Mouse (Mus musculus) CH12.LX (cell line): Measurements from ENCODE around the gene Borcs8. TPM values are rescaled to one million over a fixed set of nuclear protein-coding genes. Genes with fewer than 3 reads are reported as not detected.

Experiments
- DNase-seq: peaks from one replicate; pipeline ENCODE4 v3.0.0-alpha.2; 2013; ENCODE audit errors: extremely low read depth
- H3K27ac ChIP-seq: 2 replicates; pipeline ENCODE4 v1.5.1; 2012; ENCODE audit warnings: low read depth, mild to moderate bottlenecking, control low read depth, moderate library complexity; ENCODE audit not compliant: insufficient read depth
- H3K27me3 ChIP-seq: replicated peaks from 2 replicates; pipeline ENCODE3; 2012; ENCODE audit warnings: inconsistent platforms
- H3K36me3 ChIP-seq, 2 experiments: replicated peaks in 1 of 2; 2 replicates each; pipeline versions ENCODE3 to v1.6.1; 2012; ENCODE audit warnings: inconsistent platforms in 1 of 2, low read length in 1 of 2, mild to moderate bottlenecking in 1 of 2, mixed read lengths in 1 of 2, moderate library complexity in 1 of 2; ENCODE audit not compliant: control insufficient read depth in 1 of 2, insufficient read depth in 1 of 2
- H3K4me1 ChIP-seq, 2 experiments: 2 replicates each; pipeline ENCODE4 v1.6.1; 2012; ENCODE audit warnings: inconsistent platforms in 1 of 2, moderate library complexity in 1 of 2; ENCODE audit not compliant: insufficient read depth in 2 of 2, control insufficient read depth in 1 of 2
- H3K4me2 ChIP-seq: 2 replicates; pipeline ENCODE4 v1.6.1; 2012; ENCODE audit warnings: low read depth, mild to moderate bottlenecking, control low read depth; ENCODE audit not compliant: poor library complexity, insufficient read depth, severe bottlenecking
- H3K4me3 ChIP-seq, 3 experiments: fragments of 150-350 bp in 1 of 3; sonication (generic) in 1 of 3; replicated peaks in 1 of 3; 2 replicates each; pipeline versions ENCODE3 to v1.5.1; 2011 to 2012; ENCODE audit warnings: low read depth in 2 of 3, low read length in 2 of 3, mild to moderate bottlenecking in 2 of 3, moderate library complexity in 2 of 3, control low read depth in 1 of 3, improper control_type of control experiment in 1 of 3, inconsistent platforms in 1 of 3, mixed read lengths in 1 of 3; ENCODE audit not compliant: poor library complexity in 1 of 3
- H3K79me2 ChIP-seq: replicated peaks from 2 replicates; pipeline ENCODE4 v1.6.1; 2012; ENCODE audit warnings: mild to moderate bottlenecking, moderate library complexity; ENCODE audit not compliant: control insufficient read depth, poor library complexity, insufficient read depth, severe bottlenecking; ENCODE audit errors: extremely low read depth
- H3K9ac ChIP-seq: 2 replicates; pipeline ENCODE4 v1.6.1; 2012; ENCODE audit warnings: low read depth, mild to moderate bottlenecking, control low read depth, moderate library complexity; ENCODE audit not compliant: insufficient read depth
- H3K9me3 ChIP-seq: replicated peaks from 2 replicates; pipeline ENCODE3; 2012; ENCODE audit warnings: low read length, inconsistent platforms, mixed read lengths
- BHLHE40 ChIP-seq: IDR thresholded peaks from 2 replicates; pipeline ENCODE4 v1.6.1; 2011; ENCODE audit warnings: mild to moderate bottlenecking, low read depth, low read length, improper control_type of control experiment
- CHD1 ChIP-seq: IDR thresholded peaks from 2 replicates; pipeline ENCODE4 v1.6.1; 2012; ENCODE audit warnings: low read depth, low read length, improper control_type of control experiment, inconsistent platforms
- CHD2 ChIP-seq: IDR thresholded peaks from 2 replicates; pipeline ENCODE4 v1.6.1; 2011; ENCODE audit warnings: low read length, improper control_type of control experiment
- E2F4 ChIP-seq: IDR thresholded peaks from 2 replicates; pipeline ENCODE4 v1.6.1; 2011; ENCODE audit warnings: low read depth, low read length, improper control_type of control experiment; ENCODE audit not compliant: insufficient replicate concordance
- ELF1 ChIP-seq: IDR thresholded peaks from 2 replicates; pipeline ENCODE4 v1.6.1; 2014; ENCODE audit warnings: low read depth, mild to moderate bottlenecking, inconsistent platforms, low read length, improper control_type of control experiment
- GABPA ChIP-seq: IDR thresholded peaks from 2 replicates; pipeline ENCODE4 v1.6.1; 2012; ENCODE audit warnings: low read depth, low read length, improper control_type of control experiment, inconsistent platforms; ENCODE audit not compliant: insufficient replicate concordance
- JUN ChIP-seq: IDR thresholded peaks from 2 replicates; pipeline ENCODE4 v1.6.1; 2011; ENCODE audit warnings: low read depth, mild to moderate bottlenecking, low read length, improper control_type of control experiment, moderate library complexity; ENCODE audit not compliant: insufficient read depth
- KAT2A ChIP-seq: IDR thresholded peaks from 2 replicates; pipeline ENCODE4 v1.6.1; 2012; ENCODE audit warnings: low read length, improper control_type of control experiment, inconsistent platforms; ENCODE audit not compliant: insufficient replicate concordance
- MAX ChIP-seq: IDR thresholded peaks from 2 replicates; pipeline ENCODE4 v1.6.1; 2011; ENCODE audit warnings: low read length, improper control_type of control experiment
- MAZ ChIP-seq: IDR thresholded peaks from 2 replicates; pipeline ENCODE4 v1.6.1; 2012; ENCODE audit warnings: low read depth, mild to moderate bottlenecking, inconsistent platforms, low read length, improper control_type of control experiment, moderate library complexity
- NELFE ChIP-seq: IDR thresholded peaks from 2 replicates; pipeline ENCODE4 v1.6.1; 2011; ENCODE audit warnings: low read depth, low read length, improper control_type of control experiment
- POLR2A ChIP-seq: IDR thresholded peaks from 2 replicates; pipeline ENCODE4 v1.6.1; 2011; ENCODE audit warnings: low read depth, mild to moderate bottlenecking, improper control_type of control experiment, low read length
- POLR2AphosphoS2 ChIP-seq: IDR thresholded peaks from 2 replicates; pipeline ENCODE4 v1.6.1; 2011; ENCODE audit warnings: low read depth, low read length, improper control_type of control experiment
- RAD21 ChIP-seq: IDR thresholded peaks from 2 replicates; pipeline ENCODE4 v1.6.1; 2011; ENCODE audit warnings: low read depth, mild to moderate bottlenecking, low read length, improper control_type of control experiment, moderate library complexity
- RCOR1 ChIP-seq: conservative IDR thresholded peaks from 2 replicates; pipeline ENCODE4 v1.6.1; 2012; ENCODE audit warnings: low read depth, mild to moderate bottlenecking, inconsistent platforms, low read length, improper control_type of control experiment
- SMC3 ChIP-seq: IDR thresholded peaks from 2 replicates; pipeline ENCODE4 v1.6.1; 2011; ENCODE audit warnings: low read depth, low read length, improper control_type of control experiment
- TCF12 ChIP-seq: IDR thresholded peaks from 2 replicates; pipeline ENCODE4 v1.6.1; 2014; ENCODE audit warnings: low read depth, mild to moderate bottlenecking, inconsistent platforms, low read length, improper control_type of control experiment
- USF2 ChIP-seq: conservative IDR thresholded peaks from 2 replicates; pipeline ENCODE4 v1.6.1; 2011; ENCODE audit warnings: low read depth, low read length, improper control_type of control experiment
- ZC3H11A ChIP-seq: IDR thresholded peaks from 2 replicates; pipeline ENCODE4 v1.6.1; 2012; ENCODE audit warnings: low read depth, mild to moderate bottlenecking, inconsistent platforms, low read length, improper control_type of control experiment
- ZMIZ1 ChIP-seq: IDR thresholded peaks from 2 replicates; pipeline ENCODE4 v1.6.1; 2012; ENCODE audit warnings: low read depth, mild to moderate bottlenecking, inconsistent platforms, low read length, improper control_type of control experiment
- ZNF384 ChIP-seq: IDR thresholded peaks from 2 replicates; pipeline ENCODE4 v1.6.1; 2012; ENCODE audit warnings: low read depth, low read length, improper control_type of control experiment, inconsistent platforms
- dilution Hi-C: fragments of 300-500 bp; cut with MboI; formaldehyde crosslinking; loops from 2 replicates; pipeline ENCODE4 v1.14.3; 2020; ENCODE audit warnings: low sequenced_read_pairs; ENCODE audit not compliant: extremely low pct_unique_long_range_greater_than_20kb, extremely low pct_ligation_motif_present
- in situ Hi-C: fragments of 300-500 bp; cut with MboI; formaldehyde crosslinking; loops from 3 replicates; pipeline ENCODE4 v1.14.3; 2019; ENCODE audit warnings: low sequenced_read_pairs, low pct_ligation_motif_present, low pct_unique_long_range_greater_than_20kb, mixed read lengths
- polyA plus RNA-seq: library from polyadenylated mRNA; unstranded; fragments of >175 nt; gene quantifications from 2 replicates; pipeline ENCODE4 v1.2.1, GENCODE M21; 2012; ENCODE audit warnings: low read depth; ENCODE audit not compliant: insufficient read length
- total RNA-seq, 2 experiments: library from RNA; depleted of rRNA; stranded (reverse); fragments of 300-350 nt in 1 of 2; fragments of >200 nt in 1 of 2; gene quantifications; 2 replicates each; pipeline ENCODE4 v1.2.3; 2012 to 2014

Gene Borcs8
- total and polyA plus RNA-seq, 3 experiments = 22.2 to 56.4 (median 44.0) TPM

DNA sequence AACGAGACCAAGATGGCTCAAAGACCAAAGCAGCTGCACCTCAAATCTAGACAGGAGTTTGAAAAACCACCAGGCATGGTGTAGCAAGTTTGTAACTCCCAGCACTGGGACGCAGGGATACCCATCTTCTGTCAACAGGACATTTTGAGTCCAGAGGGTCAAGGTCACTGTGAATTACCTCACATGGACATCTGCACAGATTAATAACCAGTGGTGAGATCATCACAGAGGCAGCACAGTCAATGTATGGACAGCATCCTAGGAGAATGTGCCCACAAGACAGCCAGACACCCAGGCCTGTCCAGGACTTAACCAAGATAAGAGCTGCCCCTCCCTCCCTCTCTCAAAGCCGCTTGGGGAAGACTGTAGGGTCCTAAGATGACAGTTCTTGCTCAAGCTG lies 30.8 kb downstream of the Borcs8 start:
- H3K79me2 ChIP-seq = peaks cover 13% of the 10 kb centered on the region
- in situ Hi-C loops = loop anchor here (5.0 kb wide), 1 partner anchor 42 kb away; the partner anchor contains the start of gene Slc25a42
- no peak overlapping the region for H3K9ac ChIP-seq
- H3K36me3 ChIP-seq = peaks cover 30 to 43% of the 10 kb centered on the region in 2 experiments
- H3K4me3 ChIP-seq = no peak overlapping the region
- dilution Hi-C loops = no loop called here
- H3K27me3 ChIP-seq = no peaks in the 10 kb centered on the region
- no peaks in the 10 kb centered on the region for H3K9me3 ChIP-seq
- TF ChIP-seq ZMIZ1 (0 out of 2 replicates have a peak, but pooled peaks have one; percentile 16), KAT2A (no peak), BHLHE40 (no peak), MAX (no peak), ELF1 (no peak), NELFE (no peak), CHD2 (0 out of 2 replicates have a peak, but pooled peaks have one; percentile 14), POLR2A (no peak; the same call in 1 of the 2 replicates), GABPA (no peak), RAD21 (no peak), CHD1 (no peak), ZNF384 (no peak), TCF12 (no peak), SMC3 (no peak), E2F4 (no peak), MAZ (no peak), USF2 (no peak), RCOR1 (no peak), JUN (no peak), POLR2AphosphoS2 (peak; percentile 32)
- DNase-seq = no peak
- peaks cover 30 to 86% of the 10 kb centered on the region in 2 experiments for H3K4me1 ChIP-seq
- H3K27ac ChIP-seq = peak overlapping the region; percentile 6; the same call in 1 of the 2 replicates
- no peak overlapping the region for H3K4me2 ChIP-seq

DNA sequence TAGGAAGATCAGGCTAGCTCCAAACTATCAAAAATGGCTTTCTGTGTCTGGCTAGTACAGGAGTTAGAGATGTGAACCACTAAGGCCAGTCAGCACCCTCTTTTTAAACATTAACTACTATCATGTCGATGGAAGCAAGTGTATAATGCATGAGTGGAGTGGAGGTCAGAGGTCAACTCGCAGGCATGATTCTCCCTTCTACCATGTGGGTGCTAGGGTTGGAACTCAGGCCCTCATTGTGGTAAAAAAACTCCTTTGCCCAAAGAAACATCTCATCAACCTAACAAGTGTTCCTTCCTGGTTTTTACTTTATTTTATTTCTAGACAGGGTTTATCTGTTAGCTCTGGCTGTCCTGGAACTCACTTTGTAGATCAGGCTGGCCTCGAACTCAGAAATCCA lies 31.4 kb downstream of the Borcs8 start:
- no peak overlapping the region for H3K4me3 ChIP-seq
- dilution Hi-C loops = no loop called here
- in situ Hi-C loops = loop anchor here (5.0 kb wide), 1 partner anchor 42 kb away; the partner anchor contains the start of gene Slc25a42
- no peak overlapping the region for H3K9ac ChIP-seq
- no peak overlapping the region; the same call in 1 of the 2 replicates for H3K27ac ChIP-seq
- H3K79me2 ChIP-seq = peaks cover 13% of the 10 kb centered on the region
- no peak for TF ChIP-seq ZC3H11A
- peak; percentile 84; the same call in 1 of the 2 replicates for TF ChIP-seq POLR2AphosphoS2
- TF ChIP-seq, all 38 proteins: peak for 1
- H3K9me3 ChIP-seq = no peaks in the 10 kb centered on the region
- no peaks in the 10 kb centered on the region for H3K27me3 ChIP-seq
- H3K4me1 ChIP-seq = peaks cover 24 to 82% of the 10 kb centered on the region in 2 experiments
- H3K4me2 ChIP-seq = peak overlapping the region; percentile 23; the same call in 1 of the 2 replicates
- H3K36me3 ChIP-seq = peaks cover 24 to 40% of the 10 kb centered on the region in 2 experiments
- no peak for DNase-seq
